Mouse (Mus musculus) neural tube, embryonic 14.5 days (tissue): ENCODE data around the gene Proser3. TPM values are rescaled to one million over a fixed set of nuclear protein-coding genes. Genes with fewer than 3 reads are reported as not detected.

ENCODE experiments used
- ATAC-seq: fragments of 200-750 bp; cut with Nextera tagmentation; 2 replicates; pipeline ENCODE4 v1.8.0; 2017; ENCODE audit warnings: low read depth, mild to moderate bottlenecking, moderate TSS enrichment, moderate library complexity
- H3K27ac ChIP-seq: fragments of 300-500 bp; sonication (generic); 2 replicates; pipeline ENCODE4 v1.5.1; 2014; ENCODE audit warnings: low read depth, mild to moderate bottlenecking, control low read depth, low read length, moderate library complexity, mixed read lengths
- H3K27me3 ChIP-seq: fragments of 300-500 bp; sonication (generic); 2 replicates; pipeline ENCODE4 v1.6.1; 2014; ENCODE audit warnings: low read length; ENCODE audit not compliant: control insufficient read depth, insufficient read depth
- H3K36me3 ChIP-seq: fragments of 300-500 bp; sonication (generic); 2 replicates; pipeline ENCODE4 v1.6.1; 2014; ENCODE audit warnings: low read length, mixed read lengths; ENCODE audit not compliant: control insufficient read depth, insufficient read depth
- H3K4me1 ChIP-seq: fragments of 300-500 bp; sonication (generic); 2 replicates; pipeline ENCODE4 v1.6.1; 2014; ENCODE audit warnings: low read length; ENCODE audit not compliant: control insufficient read depth, insufficient read depth
- H3K4me2 ChIP-seq: fragments of 300-500 bp; sonication (generic); 2 replicates; pipeline ENCODE4 v1.6.1; 2014; ENCODE audit warnings: mild to moderate bottlenecking, low read depth, low read length, control low read depth
- H3K4me3 ChIP-seq: fragments of 300-500 bp; sonication (generic); 2 replicates; pipeline ENCODE4 v1.5.1; 2014; ENCODE audit warnings: low read depth, low read length, control low read depth, mixed read lengths
- H3K9ac ChIP-seq: fragments of 300-500 bp; sonication (generic); replicated peaks from 2 replicates; pipeline ENCODE4 v1.6.1; 2014; ENCODE audit warnings: low read depth, mild to moderate bottlenecking, control low read depth, low read length, mixed read lengths
- H3K9me3 ChIP-seq: fragments of 300-500 bp; sonication (generic); 2 replicates; pipeline ENCODE4 v1.6.1; 2016; ENCODE audit warnings: low read length; ENCODE audit not compliant: control insufficient read depth
- WGBS: fragments of 180-500 bp; shearing (Covaris S2); extraction: QIAGEN DNeasy Blood & Tissue Kit; methylation state at CpG from one replicate; pipeline ENCODE4 v1.1.7; 2014; 5-methylcytosine and 5-hydroxymethylcytosine counted together
- polyA plus RNA-seq: library from polyadenylated mRNA; unstranded; fragments of >200 nt; fragmentation: Nextera tagmentation; extraction: Ambion mirVana; gene quantifications from 2 replicates; pipeline ENCODE4 v1.2.1, GENCODE M21; 2014

Proser3 gene
- polyA plus RNA-seq, 1 experiment from 2014 or later, result 11.1 TPM

DNA sequence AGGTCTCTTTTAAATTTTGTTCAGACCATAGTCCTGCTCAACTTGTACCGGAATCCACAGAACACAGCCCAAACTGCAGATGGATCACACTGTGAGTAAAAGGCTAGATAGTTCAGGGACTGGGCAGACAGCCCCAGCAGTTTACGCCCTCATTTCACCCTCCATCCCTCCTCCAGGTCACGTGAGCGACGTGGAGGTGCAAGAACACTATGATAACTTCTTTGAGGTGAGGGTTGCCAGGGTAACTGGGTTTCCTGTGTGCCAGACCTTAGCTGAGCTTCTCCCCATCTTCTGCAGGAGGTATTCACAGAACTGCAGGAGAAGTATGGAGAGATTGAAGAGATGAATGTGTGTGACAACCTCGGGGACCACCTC, 11.8 kb upstream of the Proser3 start:
- H3K9me3 ChIP-seq, result no peaks in the 10 kb centered on the region
- 20% methylated on average over 6 of the region's 6 CpGs for WGBS
- H3K4me1 ChIP-seq, result peaks cover 7% of the 10 kb centered on the region
- ATAC-seq, result no peak
- H3K4me2 ChIP-seq, result peak overlapping the region; percentile 54
- no peaks in the 10 kb centered on the region for H3K27me3 ChIP-seq
- H3K27ac ChIP-seq, result peak overlapping the region; percentile 90
- H3K36me3 ChIP-seq, result peaks cover 26% of the 10 kb centered on the region
- no peak overlapping the region; the same call in 1 of the 2 replicates for H3K9ac ChIP-seq
- peak overlapping the region; percentile 78 for H3K4me3 ChIP-seq

DNA sequence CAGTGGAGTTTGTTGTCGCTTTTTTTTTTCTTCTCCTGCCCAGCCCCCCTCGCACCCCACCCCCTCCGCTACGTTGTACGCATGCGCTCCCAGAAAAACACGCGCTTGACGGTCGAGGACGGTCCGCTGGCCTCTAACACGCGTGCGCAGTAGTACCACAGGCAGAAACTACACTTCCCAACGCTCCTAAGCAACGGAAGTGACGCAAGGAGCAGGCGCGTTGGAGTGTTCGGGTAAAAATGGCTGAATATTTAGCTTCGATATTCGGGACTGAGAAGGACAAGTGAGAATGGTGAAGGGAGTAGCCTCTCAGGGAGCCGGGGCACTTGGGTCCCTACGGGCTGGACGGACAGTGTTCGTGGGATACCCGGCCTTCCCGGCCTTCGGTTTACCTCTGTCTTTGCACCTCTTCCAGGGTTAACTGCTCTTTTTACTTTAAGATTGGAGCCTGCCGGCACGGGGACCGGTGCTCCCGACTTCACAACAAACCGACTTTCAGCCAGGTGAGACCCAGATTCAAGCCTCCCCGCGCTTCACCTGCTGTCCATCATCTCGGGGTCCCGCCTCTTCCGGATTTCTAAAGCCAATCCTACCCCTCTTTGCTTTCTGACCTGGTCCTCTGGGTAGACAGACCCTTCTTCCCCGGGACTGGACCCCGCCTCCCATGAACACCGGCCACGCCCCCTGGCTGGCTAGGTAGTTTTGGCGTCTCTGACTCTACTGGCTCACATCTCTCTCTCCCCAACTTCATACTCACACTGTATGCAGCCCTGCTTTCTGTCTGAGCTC, 11.2 kb upstream of the Proser3 start, which contains the start of the genes U2af1l4, Gm49396 and Psenen:
U2af1l4 (plus strand) TSS at position 185 of the 789 bp plus-strand sequence.
Gm49396 (plus strand) TSS at position 228 of the 789 bp plus-strand sequence.
Psenen (minus strand) TSS at position 511 of the 789 bp plus-strand sequence.
- Histone ChIP-seq H3K27ac (peak within 1 kb of the TSS; percentile 90), H3K4me2 (peak within 1 kb of the TSS; percentile 69), H3K9ac (peak within 1 kb of the TSS; percentile 70), H3K9me3 (no peaks in the 10 kb centered on the region), H3K4me3 (peak within 1 kb of the TSS; percentile 78), H3K4me1 (peaks cover 12% of the 10 kb centered on the region), H3K36me3 (peaks cover 20% of the 10 kb centered on the region), H3K27me3 (no peaks in the 10 kb centered on the region)
- under 1% methylated on average over 45 of the region's 45 CpGs for WGBS
- ATAC-seq, result peak; percentile 86

DNA sequence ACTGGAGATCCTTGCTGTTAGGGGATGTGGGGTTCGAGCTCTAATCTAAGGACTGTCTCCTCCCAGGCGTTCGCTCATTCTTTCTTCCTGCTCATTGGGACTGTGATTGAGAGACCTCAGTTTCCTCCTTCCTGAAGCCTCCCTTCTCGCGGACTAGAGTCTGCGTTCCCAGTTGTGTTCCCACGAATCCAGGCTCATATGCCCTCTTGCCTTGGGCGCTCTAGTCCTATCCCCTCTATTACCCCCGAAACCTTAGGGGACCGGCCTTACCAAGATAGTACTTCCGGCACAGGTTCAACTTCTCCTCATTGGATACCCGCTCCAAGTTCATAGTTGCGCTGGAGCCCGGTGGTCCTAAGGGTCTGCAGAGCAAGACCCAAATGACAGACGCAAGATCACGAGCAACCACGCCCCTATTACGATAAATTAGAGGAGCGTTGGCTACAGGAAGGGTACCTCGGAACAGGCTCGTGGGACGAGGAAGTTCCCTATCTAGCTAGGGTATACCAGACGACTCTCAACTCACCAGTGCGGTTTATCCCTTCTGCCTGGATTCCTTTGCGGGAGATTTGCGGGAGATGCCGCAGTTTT, 10.5 kb upstream of the Proser3 start:
- peak overlapping the region; percentile 69 for H3K4me2 ChIP-seq
- 0 out of 2 replicates have a peak, but pooled peaks have one; percentile 1 for ATAC-seq
- H3K4me3 ChIP-seq, result peak overlapping the region; percentile 78
- peaks cover 16% of the 10 kb centered on the region for H3K36me3 ChIP-seq
- H3K9me3 ChIP-seq, result no peaks in the 10 kb centered on the region
- H3K27ac ChIP-seq, result 0 out of 2 replicates have a peak overlapping the region, but pooled peaks have one; percentile 10
- H3K4me1 ChIP-seq, result peaks cover 12% of the 10 kb centered on the region
- WGBS, result 1% methylated on average over 27 of the region's 27 CpGs
- H3K27me3 ChIP-seq, result no peaks in the 10 kb centered on the region
- peak overlapping the region; percentile 70 for H3K9ac ChIP-seq

DNA sequence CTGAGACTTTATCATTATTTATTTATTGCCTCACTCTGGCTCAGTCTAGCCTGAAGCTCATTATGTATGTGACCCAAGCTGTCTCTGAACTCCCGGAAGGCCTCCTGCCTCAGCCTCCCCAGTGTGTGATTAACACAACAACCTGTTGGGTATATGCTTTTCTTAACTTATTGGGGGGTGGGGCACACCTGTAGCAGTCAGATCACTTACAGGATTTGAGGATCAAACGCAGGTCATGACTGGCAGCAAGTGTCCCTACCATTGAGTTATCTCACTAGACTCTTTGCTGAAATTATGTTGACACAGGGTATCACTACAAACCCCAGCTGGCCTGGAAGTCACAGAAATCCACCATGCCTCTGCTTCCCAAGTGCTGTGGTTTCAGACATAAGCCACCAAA, 8.2 kb upstream of the Proser3 start:
- WGBS, result 73% methylated on average over 2 of the region's 2 CpGs

DNA sequence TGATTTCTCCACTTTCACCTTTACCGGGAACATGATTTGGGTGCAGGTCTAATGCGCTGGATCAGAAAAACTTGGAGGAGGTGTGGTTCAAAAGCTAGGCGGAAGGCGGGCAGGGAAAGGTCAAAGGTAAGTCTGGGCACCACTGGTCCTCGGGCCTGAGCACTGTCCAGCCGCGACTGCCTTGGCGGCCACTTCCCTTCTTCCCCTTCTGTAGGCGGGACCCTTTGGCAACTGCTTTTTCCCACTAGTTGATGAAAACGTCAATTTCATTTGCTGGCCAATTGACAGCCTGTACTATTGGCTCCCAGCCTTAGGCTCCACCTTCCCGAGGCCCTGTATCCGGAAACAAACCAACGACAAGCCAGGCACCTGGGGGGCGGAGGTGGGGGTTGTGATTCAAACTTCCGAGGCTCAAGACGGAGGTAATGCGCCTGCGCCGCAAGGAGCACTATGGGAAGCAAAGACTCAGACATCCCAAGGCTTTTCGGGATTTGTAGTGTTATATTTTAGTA, 7.4 kb upstream of the Proser3 start, which contains the start of gene Lin37:
Lin37 (minus strand) TSS at position 396 of the 512 bp plus-strand sequence.
- H3K36me3 ChIP-seq, result peaks cover 23% of the 10 kb centered on the region; the same call in 1 of the 2 replicates
- peaks cover 12% of the 10 kb centered on the region for H3K4me1 ChIP-seq
- peak within 1 kb of the TSS; percentile 52 for H3K4me3 ChIP-seq
- H3K9ac ChIP-seq, result peak within 1 kb of the TSS; percentile 62
- H3K4me2 ChIP-seq, result peak within 1 kb of the TSS; percentile 87
- H3K27me3 ChIP-seq, result no peaks in the 10 kb centered on the region
- H3K27ac ChIP-seq, result peak within 1 kb of the TSS; percentile 18; the same call in 1 of the 2 replicates
- WGBS, result under 1% methylated on average over 20 of the region's 20 CpGs
- peak; percentile 89 for ATAC-seq
- no peaks in the 10 kb centered on the region for H3K9me3 ChIP-seq

More for the DNA sequence above, 8.2 kb upstream of the Proser3 start:
- Histone ChIP-seq H3K27me3 (no peaks in the 10 kb centered on the region), H3K9me3 (no peaks in the 10 kb centered on the region), H3K4me1 (peaks cover 12% of the 10 kb centered on the region), H3K4me2 (peak overlapping the region; percentile 39; the same call in 1 of the 2 replicates), H3K4me3 (no peak overlapping the region), H3K27ac (no peak overlapping the region), H3K36me3 (peaks cover 15% of the 10 kb centered on the region; the same call in 1 of the 2 replicates), H3K9ac (no peak overlapping the region)
- ATAC-seq, result no peak

DNA sequence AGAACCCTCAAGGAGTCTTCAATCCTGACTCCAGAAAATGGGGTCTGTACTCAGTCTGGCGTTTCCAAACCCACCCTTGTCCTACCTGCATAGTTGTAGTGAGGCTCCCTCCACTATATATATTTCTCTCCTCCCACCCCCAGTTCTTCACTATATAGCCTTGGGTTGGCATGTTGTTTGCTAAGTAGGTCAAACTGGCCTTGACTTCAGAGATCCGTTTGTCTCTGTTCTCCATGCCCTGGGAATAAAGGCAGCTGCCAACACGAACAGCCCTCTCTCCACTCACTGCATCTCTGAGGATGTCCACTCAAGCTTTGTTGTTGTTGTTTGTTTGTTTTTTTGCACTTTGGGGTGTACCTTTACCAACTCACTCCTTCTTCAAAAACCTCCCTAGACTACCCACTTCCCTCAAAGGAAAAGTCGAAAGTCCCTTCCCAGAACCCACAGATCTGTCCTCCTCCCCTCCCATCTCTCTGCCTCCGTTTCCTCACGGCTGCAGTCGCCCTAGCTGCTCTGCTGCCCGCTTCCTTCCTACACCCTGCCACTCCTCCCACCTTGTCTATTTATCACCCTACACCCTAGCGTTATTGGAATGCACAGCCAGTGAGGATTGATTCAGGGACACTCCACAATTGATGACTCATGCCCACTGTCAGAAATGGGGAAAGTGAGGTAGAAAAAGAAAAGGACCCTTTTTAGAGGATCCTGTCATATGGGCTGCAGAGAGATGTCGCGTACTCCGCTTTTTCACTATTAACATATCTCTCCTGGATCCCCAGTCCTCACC, 6.8 kb upstream of the Proser3 start:
- peak overlapping the region; percentile 52 for H3K4me3 ChIP-seq
- no peaks in the 10 kb centered on the region for H3K9me3 ChIP-seq
- no peaks in the 10 kb centered on the region for H3K27me3 ChIP-seq
- peak overlapping the region; percentile 62 for H3K9ac ChIP-seq
- peak overlapping the region; percentile 87 for H3K4me2 ChIP-seq
- peaks cover 27% of the 10 kb centered on the region; the same call in 1 of the 2 replicates for H3K36me3 ChIP-seq
- ATAC-seq, result no peak; the same call in 1 of the 2 replicates
- peak overlapping the region; percentile 16; the same call in 1 of the 2 replicates for H3K27ac ChIP-seq
- peaks cover 6% of the 10 kb centered on the region for H3K4me1 ChIP-seq
- WGBS, result 13% methylated on average over 12 of the region's 12 CpGs

DNA sequence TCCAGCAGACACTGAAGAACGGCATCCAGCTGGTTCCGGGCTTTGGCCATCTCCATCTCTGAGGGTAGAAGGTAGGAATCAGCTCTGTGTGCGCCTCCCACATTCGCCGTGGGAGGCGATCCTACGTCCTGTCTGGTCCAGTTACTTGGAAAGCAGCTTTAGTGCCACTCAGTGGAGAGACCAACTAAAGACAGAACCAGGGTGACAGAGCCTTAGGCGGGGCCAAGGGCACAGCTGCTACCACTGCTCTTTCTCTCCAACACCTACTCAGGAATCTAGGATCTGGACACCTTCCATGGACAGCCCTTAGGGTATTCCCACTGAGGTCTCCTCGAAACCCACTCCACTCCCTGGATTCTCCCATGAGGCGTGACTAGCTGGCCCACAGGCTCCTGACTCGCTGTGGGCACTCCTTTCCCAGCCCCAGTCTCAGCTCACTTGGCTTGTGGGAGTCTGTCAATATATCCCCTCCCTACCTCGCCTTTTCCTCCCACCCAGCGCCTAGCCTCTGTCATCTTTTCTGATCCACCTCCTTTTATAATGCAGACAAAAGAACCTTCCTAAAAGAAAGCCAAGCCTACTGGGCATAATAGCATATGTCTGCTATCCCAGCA, 5.9 kb upstream of the Proser3 start:
- no peak overlapping the region for H3K27ac ChIP-seq
- H3K9me3 ChIP-seq, result no peaks in the 10 kb centered on the region
- H3K4me2 ChIP-seq, result no peak overlapping the region; the same call in 1 of the 2 replicates
- H3K36me3 ChIP-seq, result peaks cover 27% of the 10 kb centered on the region; the same call in 1 of the 2 replicates
- no peak overlapping the region for H3K9ac ChIP-seq
- H3K4me1 ChIP-seq, result peaks cover 12% of the 10 kb centered on the region
- no peak for ATAC-seq
- no peak overlapping the region for H3K4me3 ChIP-seq
- no peaks in the 10 kb centered on the region for H3K27me3 ChIP-seq
- WGBS, result 91% methylated on average over 13 of the region's 13 CpGs
